Mouse (Mus musculus): ENCODE data around the gene Ntrk3.

Ntrk3 gene

GRCm38 (mm10) chr7:78518760-78519363 is 218.9 kb downstream of the Ntrk3 start:
- DNase-seq (ENCODE audit: low spot score) = no peak

- DNase-seq (ENCODE audit: low spot score) = no peak
Measured at GRCm38 (mm10) chr7:78515042-78515609, 222.7 kb downstream of the Ntrk3 start.

GRCm38 (mm10) chr7:78507032-78507611 is 230.7 kb downstream of the Ntrk3 start:
- DNase-seq (ENCODE audit: low spot score) = no peak

GRCm38 (mm10) chr7:78500863-78501262 is 236.9 kb downstream of the Ntrk3 start:
- no peak for DNase-seq (ENCODE audit: low spot score)

GRCm38 (mm10) chr7:78499970-78500369 is 237.8 kb downstream of the Ntrk3 start:
- no peak for DNase-seq (ENCODE audit: low spot score)

GRCm38 (mm10) chr7:78498356-78498755 is 239.5 kb downstream of the Ntrk3 start:
- no peak for DNase-seq (ENCODE audit: low spot score)

GRCm38 (mm10) chr7:78497819-78498218 is 240.0 kb downstream of the Ntrk3 start:
- DNase-seq (ENCODE audit: low spot score) = peak; percentile 42

GRCm38 (mm10) chr7:78493591-78493990 is 244.2 kb downstream of the Ntrk3 start:
- DNase-seq (ENCODE audit: low spot score) = no peak

- DNase-seq (ENCODE audit: low spot score) = no peak
Measured at GRCm38 (mm10) chr7:78491176-78491575, 246.6 kb downstream of the Ntrk3 start.

GRCm38 (mm10) chr7:78484290-78484689 is 253.5 kb downstream of the Ntrk3 start:
- DNase-seq (ENCODE audit: low spot score) = no peak

GRCm38 (mm10) chr7:78483729-78484128 is 254.1 kb downstream of the Ntrk3 start:
- no peak for DNase-seq (ENCODE audit: low spot score)

GRCm38 (mm10) chr7:78483061-78483460 is 254.8 kb downstream of the Ntrk3 start:
- no peak for DNase-seq (ENCODE audit: low spot score)

- DNase-seq (ENCODE audit: low spot score) = no peak
Measured at GRCm38 (mm10) chr7:78478881-78479280, 258.9 kb downstream of the Ntrk3 start.

- peak; percentile 56 for DNase-seq (ENCODE audit: low spot score)
Measured at GRCm38 (mm10) chr7:78471755-78472154, 266.1 kb downstream of the Ntrk3 start.

- no peak for DNase-seq (ENCODE audit: low spot score)
Measured at GRCm38 (mm10) chr7:78471270-78471669, 266.5 kb downstream of the Ntrk3 start.

GRCm38 (mm10) chr7:78462605-78463004 is 275.2 kb downstream of the Ntrk3 start:
- DNase-seq (ENCODE audit: low spot score) = no peak

GRCm38 (mm10) chr7:78459021-78459420 is 278.8 kb downstream of the Ntrk3 start:
- no peak for DNase-seq (ENCODE audit: low spot score)

GRCm38 (mm10) chr7:78451666-78452065 is 286.1 kb downstream of the Ntrk3 start:
- no peak for DNase-seq (ENCODE audit: low spot score)

GRCm38 (mm10) chr7:78449909-78450592 is 287.8 kb downstream of the Ntrk3 start:
- no peak for DNase-seq (ENCODE audit: low spot score)

- no peak for DNase-seq (ENCODE audit: low spot score)
Measured at GRCm38 (mm10) chr7:78448841-78449240, 289.0 kb downstream of the Ntrk3 start.

GRCm38 (mm10) chr7:78443373-78444036 is 294.3 kb downstream of the Ntrk3 start:
- DNase-seq (ENCODE audit: low spot score) = no peak

- DNase-seq (ENCODE audit: low spot score) = no peak
Measured at GRCm38 (mm10) chr7:78441706-78442105, 296.1 kb downstream of the Ntrk3 start.

GRCm38 (mm10) chr7:78440896-78441295 is 296.9 kb downstream of the Ntrk3 start:
- no peak for DNase-seq (ENCODE audit: low spot score)

All from retina, embryonic 14.5 days (tissue).